Mouse (Mus musculus): ENCODE measurements at regions not wholly inside any gene's neighbourhood (a gene's known extent, or its start where the extent isn't known, plus 50 kb on each side); places are given as distances from the start of the nearest gene placed in this dataset.

GRCm38 (mm10) chr8:41573027-41573885 is 156.4 kb upstream of the Frg1 start:
- H3K9ac ChIP-seq (ENCODE audit: low read depth, low read length), result no peak overlapping the region
- peak; percentile 62 for ATAC-seq (ENCODE audit: low FRiP score, low TSS enrichment)
- WGBS, result 36% methylated on average over 10 of the region's 10 CpGs
- H3K4me2 ChIP-seq (replicated peaks; ENCODE audit: low read depth, low read length), result no peak overlapping the region
- H3K4me1 ChIP-seq (ENCODE audit: control insufficient read depth, insufficient read depth, low read length), result no peaks in the 10 kb centered on the region
- H3K27ac ChIP-seq (ENCODE audit: low read depth, low read length), result no peak overlapping the region
- H3K36me3 ChIP-seq (ENCODE audit: control insufficient read depth, insufficient read depth, low read length), result no peaks in the 10 kb centered on the region
- no peak overlapping the region for H3K4me3 ChIP-seq (ENCODE audit: low read length)
- H3K27me3 ChIP-seq (ENCODE audit: control insufficient read depth, insufficient read depth, low read length), result no peaks in the 10 kb centered on the region
- H3K9me3 ChIP-seq (ENCODE audit: control insufficient read depth, low read length), result no peaks in the 10 kb centered on the region

DNA sequence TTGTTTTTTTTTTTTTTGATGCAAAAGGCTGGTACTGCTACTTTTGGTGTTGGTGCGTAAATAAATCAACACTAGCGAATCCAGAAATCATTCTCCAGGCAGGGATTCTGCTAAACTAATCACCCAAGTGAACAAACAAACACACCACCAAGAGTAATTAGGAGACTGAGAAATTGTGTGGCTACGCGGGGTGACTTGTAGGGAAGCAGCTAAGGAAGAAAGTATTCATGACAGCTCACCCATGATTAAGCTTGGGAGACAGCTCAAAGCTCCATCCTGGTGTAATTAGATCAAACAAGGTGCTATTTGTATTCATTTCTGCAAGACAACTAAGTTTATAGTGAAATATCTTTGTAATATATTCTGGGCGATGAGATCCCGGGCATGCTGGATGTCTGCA is 153.7 kb upstream of the Frg1 start:
- Histone ChIP-seq H3K36me3 (ENCODE audit: control insufficient read depth, insufficient read depth, low read length) (no peaks in the 10 kb centered on the region), H3K9ac (ENCODE audit: low read depth, low read length) (no peak overlapping the region), H3K4me3 (ENCODE audit: low read length) (no peak overlapping the region), H3K9me3 (ENCODE audit: control insufficient read depth, low read length) (no peaks in the 10 kb centered on the region), H3K4me2 (replicated peaks; ENCODE audit: low read depth, low read length) (no peak overlapping the region), H3K27ac (ENCODE audit: low read depth, low read length) (no peak overlapping the region), H3K4me1 (ENCODE audit: control insufficient read depth, insufficient read depth, low read length) (no peaks in the 10 kb centered on the region), H3K27me3 (ENCODE audit: control insufficient read depth, insufficient read depth, low read length) (no peaks in the 10 kb centered on the region)
- ATAC-seq (ENCODE audit: low FRiP score, low TSS enrichment), result no peak
- WGBS, result 89% methylated on average over 6 of the region's 6 CpGs

DNA sequence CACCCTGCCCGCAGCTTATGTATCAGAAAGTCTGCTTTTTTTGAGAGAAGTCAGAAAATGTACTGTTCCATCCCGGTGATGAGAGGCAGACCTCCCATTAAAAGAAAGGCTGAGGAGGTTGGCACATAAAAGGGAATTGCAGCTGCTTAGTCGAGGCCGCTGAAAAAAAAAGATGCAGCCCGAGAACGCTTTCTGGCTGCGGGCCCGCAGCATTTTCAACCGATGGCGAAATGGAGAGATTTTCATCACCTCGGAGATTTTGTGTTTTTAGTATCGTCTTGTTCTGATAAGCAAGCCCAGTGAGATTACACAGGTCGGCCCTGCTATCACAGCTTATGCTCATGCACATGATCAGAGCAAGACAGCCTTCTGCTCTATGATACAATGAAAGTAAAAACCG is 145.1 kb upstream of the Frg1 start:
- WGBS, result 85% methylated on average over 14 of the region's 14 CpGs
- ATAC-seq (ENCODE audit: low FRiP score, low TSS enrichment), result no peak
- no peak overlapping the region for H3K9ac ChIP-seq (ENCODE audit: low read depth, low read length)
- no peaks in the 10 kb centered on the region for H3K36me3 ChIP-seq (ENCODE audit: control insufficient read depth, insufficient read depth, low read length)
- H3K4me1 ChIP-seq (ENCODE audit: control insufficient read depth, insufficient read depth, low read length), result no peaks in the 10 kb centered on the region
- H3K9me3 ChIP-seq (ENCODE audit: control insufficient read depth, low read length), result no peaks in the 10 kb centered on the region
- H3K4me2 ChIP-seq (replicated peaks; ENCODE audit: low read depth, low read length), result no peak overlapping the region
- H3K4me3 ChIP-seq (ENCODE audit: low read length), result no peak overlapping the region
- no peaks in the 10 kb centered on the region for H3K27me3 ChIP-seq (ENCODE audit: control insufficient read depth, insufficient read depth, low read length)
- no peak overlapping the region for H3K27ac ChIP-seq (ENCODE audit: low read depth, low read length)

GRCm38 (mm10) chr8:41556819-41557218 is 139.9 kb upstream of the Frg1 start:
- Histone ChIP-seq H3K36me3 (ENCODE audit: control insufficient read depth, insufficient read depth, low read length) (no peaks in the 10 kb centered on the region), H3K4me3 (ENCODE audit: low read length) (no peak overlapping the region), H3K4me1 (ENCODE audit: control insufficient read depth, insufficient read depth, low read length) (no peaks in the 10 kb centered on the region), H3K9ac (ENCODE audit: low read depth, low read length) (no peak overlapping the region), H3K4me2 (replicated peaks; ENCODE audit: low read depth, low read length) (no peak overlapping the region), H3K9me3 (ENCODE audit: control insufficient read depth, low read length) (no peaks in the 10 kb centered on the region), H3K27me3 (ENCODE audit: control insufficient read depth, insufficient read depth, low read length) (no peaks in the 10 kb centered on the region), H3K27ac (ENCODE audit: low read depth, low read length) (no peak overlapping the region)
- ATAC-seq (ENCODE audit: low FRiP score, low TSS enrichment), result no peak
- 67% methylated on average over 3 of the region's 3 CpGs for WGBS

DNA sequence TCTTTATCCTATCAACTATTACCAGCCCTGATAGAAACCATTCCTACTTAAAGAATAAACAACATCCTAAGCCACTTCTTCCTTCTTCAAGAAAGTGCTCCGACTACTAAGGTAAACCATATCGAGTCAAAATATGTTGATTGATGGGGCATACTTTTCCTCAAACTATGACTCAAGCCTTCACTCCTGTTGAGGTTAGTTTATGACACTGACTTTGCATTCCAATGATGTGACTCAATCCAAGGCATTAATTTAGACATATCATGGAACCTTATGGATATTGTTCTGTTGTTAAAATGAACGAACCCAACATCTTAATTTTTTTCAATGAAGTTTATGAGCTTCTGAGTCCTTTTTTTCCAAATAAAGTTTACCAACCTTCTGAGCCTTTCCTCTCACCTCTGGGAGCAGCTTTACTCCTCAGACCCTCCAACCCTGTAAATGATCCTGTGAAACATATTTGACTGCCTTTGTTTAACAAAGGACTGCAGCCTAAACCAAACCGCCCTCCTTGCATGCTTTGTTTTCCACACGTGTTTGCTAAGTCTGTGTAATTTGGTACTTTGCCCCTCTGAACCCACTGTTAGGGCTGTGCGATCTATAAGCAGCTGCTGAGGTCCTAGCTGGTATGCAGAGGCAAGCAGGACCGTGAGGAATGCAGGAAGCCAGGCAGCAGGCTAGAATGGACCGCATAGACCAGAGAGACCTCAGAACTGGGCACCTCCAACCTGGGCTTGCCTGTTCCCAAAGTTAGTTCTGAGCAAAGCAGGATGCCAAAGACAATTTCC is 136.1 kb upstream of the Frg1 start:
- Histone ChIP-seq H3K9ac (ENCODE audit: low read depth, low read length) (no peak overlapping the region), H3K4me1 (ENCODE audit: control insufficient read depth, insufficient read depth, low read length) (no peaks in the 10 kb centered on the region), H3K27ac (ENCODE audit: low read depth, low read length) (no peak overlapping the region), H3K27me3 (ENCODE audit: control insufficient read depth, insufficient read depth, low read length) (no peaks in the 10 kb centered on the region), H3K9me3 (ENCODE audit: control insufficient read depth, low read length) (no peaks in the 10 kb centered on the region), H3K36me3 (ENCODE audit: control insufficient read depth, insufficient read depth, low read length) (no peaks in the 10 kb centered on the region), H3K4me3 (ENCODE audit: low read length) (no peak overlapping the region), H3K4me2 (replicated peaks; ENCODE audit: low read depth, low read length) (no peak overlapping the region)
- WGBS, result 67% methylated on average over 8 of the region's 8 CpGs
- no peak for ATAC-seq (ENCODE audit: low FRiP score, low TSS enrichment)

- Histone ChIP-seq H3K9me3 (ENCODE audit: control insufficient read depth, low read length) (no peaks in the 10 kb centered on the region), H3K9ac (ENCODE audit: low read depth, low read length) (no peak overlapping the region), H3K4me3 (ENCODE audit: low read length) (no peak overlapping the region), H3K36me3 (ENCODE audit: control insufficient read depth, insufficient read depth, low read length) (no peaks in the 10 kb centered on the region), H3K4me1 (ENCODE audit: control insufficient read depth, insufficient read depth, low read length) (no peaks in the 10 kb centered on the region), H3K27me3 (ENCODE audit: control insufficient read depth, insufficient read depth, low read length) (no peaks in the 10 kb centered on the region), H3K27ac (ENCODE audit: low read depth, low read length) (no peak overlapping the region), H3K4me2 (replicated peaks; ENCODE audit: low read depth, low read length) (no peak overlapping the region)
- WGBS, result 43% methylated on average over 15 of the region's 15 CpGs
- ATAC-seq (ENCODE audit: low FRiP score, low TSS enrichment), result no peak
Measured at GRCm38 (mm10) chr8:41551925-41552414, 135.1 kb upstream of the Frg1 start.

GRCm38 (mm10) chr8:41550095-41550420 is 133.2 kb upstream of the Frg1 start:
- Histone ChIP-seq H3K4me1 (ENCODE audit: control insufficient read depth, insufficient read depth, low read length) (no peaks in the 10 kb centered on the region), H3K27me3 (ENCODE audit: control insufficient read depth, insufficient read depth, low read length) (no peaks in the 10 kb centered on the region), H3K36me3 (ENCODE audit: control insufficient read depth, insufficient read depth, low read length) (no peaks in the 10 kb centered on the region), H3K4me3 (ENCODE audit: low read length) (no peak overlapping the region), H3K9me3 (ENCODE audit: control insufficient read depth, low read length) (no peaks in the 10 kb centered on the region), H3K27ac (ENCODE audit: low read depth, low read length) (no peak overlapping the region), H3K9ac (ENCODE audit: low read depth, low read length) (no peak overlapping the region), H3K4me2 (replicated peaks; ENCODE audit: low read depth, low read length) (no peak overlapping the region)
- ATAC-seq (ENCODE audit: low FRiP score, low TSS enrichment), result no peak
- WGBS, result 93% methylated on average over 2 of the region's 2 CpGs

DNA sequence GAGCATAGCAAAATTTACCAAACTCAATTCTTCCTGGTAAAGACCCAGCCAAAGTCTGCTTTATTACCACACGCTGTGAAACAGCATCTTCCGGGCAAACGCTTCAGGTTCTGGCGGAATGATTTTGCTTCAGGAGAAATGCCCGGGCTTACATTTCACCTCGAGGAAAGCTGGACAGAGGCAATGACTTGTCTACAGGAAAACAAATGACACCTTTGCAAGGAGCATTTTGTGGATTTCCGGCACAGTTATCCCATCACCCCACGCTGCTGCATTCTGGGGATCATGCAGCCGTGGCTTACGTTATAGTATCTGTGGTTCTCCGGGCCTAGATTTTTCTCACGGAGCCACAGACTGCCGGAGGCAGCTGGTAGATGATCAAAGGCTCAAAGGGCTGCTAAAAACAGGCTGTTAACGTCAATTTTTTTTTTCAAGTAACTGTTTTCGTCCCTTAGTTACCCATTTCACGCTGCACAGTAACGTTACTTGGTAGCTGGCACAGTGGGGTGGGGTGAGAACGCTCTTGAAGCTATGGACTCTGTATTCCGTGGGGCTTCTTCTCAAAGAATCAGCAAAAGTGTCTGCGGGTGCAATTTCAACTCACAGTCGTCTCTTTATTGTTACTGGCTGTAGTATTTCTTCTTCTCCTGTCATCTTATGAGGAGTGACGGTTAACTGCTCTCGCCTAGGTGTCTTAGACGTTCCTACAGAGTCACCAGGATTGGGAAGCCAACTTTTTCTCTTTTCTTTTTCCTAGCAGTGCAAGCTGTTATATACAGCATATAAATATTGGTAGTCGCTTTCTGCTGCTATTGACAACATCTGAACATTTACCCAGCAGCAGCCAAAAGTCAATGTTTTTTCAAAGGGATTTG is 132.6 kb upstream of the Frg1 start:
- ATAC-seq (ENCODE audit: low FRiP score, low TSS enrichment), result no peak

More for the DNA sequence above, 132.6 kb upstream of the Frg1 start:
- no peaks in the 10 kb centered on the region for H3K36me3 ChIP-seq (ENCODE audit: control insufficient read depth, insufficient read depth, low read length)
- no peak overlapping the region for H3K4me3 ChIP-seq (ENCODE audit: low read length)
- H3K9ac ChIP-seq (ENCODE audit: low read depth, low read length), result no peak overlapping the region
- no peaks in the 10 kb centered on the region for H3K4me1 ChIP-seq (ENCODE audit: control insufficient read depth, insufficient read depth, low read length)
- peak overlapping the region; percentile 8; the same call in 1 of the 2 replicates for H3K4me2 ChIP-seq (replicated peaks; ENCODE audit: low read depth, low read length)
- 45% methylated on average over 25 of the region's 25 CpGs for WGBS
- no peaks in the 10 kb centered on the region for H3K9me3 ChIP-seq (ENCODE audit: control insufficient read depth, low read length)
- H3K27ac ChIP-seq (ENCODE audit: low read depth, low read length), result no peak overlapping the region
- H3K27me3 ChIP-seq (ENCODE audit: control insufficient read depth, insufficient read depth, low read length), result no peaks in the 10 kb centered on the region
